Mouse (Mus musculus) forebrain, embryonic 15.5 days (tissue): ENCODE data around the gene Usp31. TPM values are rescaled to one million over a fixed set of nuclear protein-coding genes. Genes with fewer than 3 reads are reported as not detected.

Source experiments
- ATAC-seq: fragments of 200-750 bp; cut with Nextera tagmentation; replicated peaks from 2 replicates; pipeline ENCODE4 v1.8.0; 2017; ENCODE audit warnings: mild to moderate bottlenecking, moderate TSS enrichment, moderate library complexity
- H3K27ac ChIP-seq: fragments of 300-500 bp; sonication (generic); replicated peaks from 2 replicates; pipeline ENCODE4 v1.5.1; 2015; ENCODE audit warnings: mild to moderate bottlenecking, inconsistent platforms
- H3K27me3 ChIP-seq: fragments of 300-500 bp; sonication (generic); 2 replicates; pipeline ENCODE4 v1.6.1; 2015; ENCODE audit warnings: inconsistent platforms
- H3K36me3 ChIP-seq: fragments of 300-500 bp; sonication (generic); 2 replicates; pipeline ENCODE4 v1.6.1; 2015; ENCODE audit warnings: mild to moderate bottlenecking, inconsistent platforms
- H3K4me1 ChIP-seq: fragments of 300-500 bp; sonication (generic); 2 replicates; pipeline ENCODE4 v1.6.1; 2015; ENCODE audit warnings: inconsistent platforms
- H3K4me2 ChIP-seq: fragments of 300-500 bp; sonication (generic); replicated peaks from 2 replicates; pipeline ENCODE4 v1.6.1; 2015; ENCODE audit warnings: mild to moderate bottlenecking, inconsistent platforms
- H3K4me3 ChIP-seq: fragments of 300-500 bp; sonication (generic); 2 replicates; pipeline ENCODE4 v1.5.1; 2015; ENCODE audit warnings: mild to moderate bottlenecking, inconsistent platforms
- H3K9ac ChIP-seq: fragments of 300-500 bp; sonication (generic); replicated peaks from 2 replicates; pipeline ENCODE4 v1.6.1; 2015; ENCODE audit warnings: mild to moderate bottlenecking, inconsistent platforms
- H3K9me3 ChIP-seq: fragments of 300-500 bp; sonication (generic); 2 replicates; pipeline ENCODE4 v1.6.1; 2016; ENCODE audit warnings: inconsistent platforms
- WGBS: fragments of 180-500 bp; shearing (Covaris S2); methylation state at CpG from one replicate; pipeline ENCODE4 v1.1.7; 2015; ENCODE audit warnings: mixed read lengths; 5-methylcytosine and 5-hydroxymethylcytosine counted together
- polyA plus RNA-seq: library from polyadenylated mRNA; unstranded; fragments of >200 nt; fragmentation: Nextera tagmentation; extraction: Ambion mirVana; gene quantifications from 2 replicates; pipeline ENCODE4 v1.2.1, GENCODE M21; 2015

Gene Usp31
- 3.5 and 3.6 TPM in 2 replicates for polyA plus RNA-seq

DNA sequence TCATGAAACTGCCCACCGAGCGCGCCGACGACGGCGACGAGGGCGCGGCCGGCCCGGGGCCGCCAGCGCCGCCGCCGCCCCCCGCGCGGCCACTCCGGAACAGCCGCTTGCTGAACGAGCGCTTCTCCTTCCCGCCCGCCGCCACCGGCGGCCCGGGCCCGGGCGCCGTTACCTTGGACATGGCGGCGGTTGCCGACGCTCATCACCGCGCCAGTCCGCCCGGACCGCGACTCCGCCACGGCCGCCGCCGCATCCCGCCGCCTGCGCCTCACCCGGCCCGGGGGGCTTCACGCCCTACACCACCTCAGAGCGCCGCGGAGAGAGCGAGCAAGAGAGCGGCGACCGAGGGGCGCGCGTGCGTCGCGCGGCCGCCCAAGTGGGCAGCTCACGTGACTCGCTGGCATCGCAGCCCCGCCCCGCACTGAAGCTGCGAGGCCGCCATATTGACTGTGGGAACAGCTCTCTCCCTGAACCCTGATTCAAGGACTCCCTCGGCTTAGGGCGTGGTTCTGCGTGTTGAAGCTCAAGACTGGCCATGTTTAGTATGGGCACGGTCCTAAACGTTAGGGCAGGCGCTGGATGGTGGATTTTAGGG, at the start of gene Usp31:
Gene Usp31, minus strand, starts transcription at position 181 of the 595 bp plus-strand sequence.
- Histone ChIP-seq H3K36me3 (no peaks in the 10 kb centered on the region), H3K27me3 (no peaks in the 10 kb centered on the region), H3K9ac (peak within 1 kb of the TSS; percentile 75), H3K4me3 (peak within 1 kb of the TSS; percentile 96), H3K9me3 (no peaks in the 10 kb centered on the region), H3K4me2 (peak within 1 kb of the TSS; percentile 93), H3K27ac (peak within 1 kb of the TSS; percentile 89), H3K4me1 (peaks cover 38% of the 10 kb centered on the region)
- ATAC-seq, result peak; percentile 100
- WGBS, result under 1% methylated on average over 64 of the region's 82 CpGs

DNA sequence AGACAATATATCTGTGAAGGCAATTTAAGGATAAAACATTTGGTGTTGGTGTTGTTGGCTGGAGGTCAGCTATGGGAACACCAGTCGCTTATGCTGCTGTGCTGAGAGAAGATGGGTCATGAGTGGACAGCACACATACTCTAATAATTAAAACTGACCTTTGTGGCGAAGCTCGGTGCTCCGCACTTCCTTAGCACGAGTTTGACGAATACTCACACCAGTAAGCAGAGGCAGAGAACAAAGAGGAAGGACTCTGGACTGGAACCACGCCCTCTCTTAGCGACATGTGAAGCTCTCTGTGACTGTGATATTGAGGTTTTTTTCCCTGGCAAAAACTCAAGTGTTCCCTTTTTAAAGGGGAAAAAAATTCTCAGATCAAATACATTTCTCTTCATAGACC, 47.7 kb upstream of the Usp31 start:
- no peak for ATAC-seq
- WGBS, result 72% methylated on average over 8 of the region's 8 CpGs

DNA sequence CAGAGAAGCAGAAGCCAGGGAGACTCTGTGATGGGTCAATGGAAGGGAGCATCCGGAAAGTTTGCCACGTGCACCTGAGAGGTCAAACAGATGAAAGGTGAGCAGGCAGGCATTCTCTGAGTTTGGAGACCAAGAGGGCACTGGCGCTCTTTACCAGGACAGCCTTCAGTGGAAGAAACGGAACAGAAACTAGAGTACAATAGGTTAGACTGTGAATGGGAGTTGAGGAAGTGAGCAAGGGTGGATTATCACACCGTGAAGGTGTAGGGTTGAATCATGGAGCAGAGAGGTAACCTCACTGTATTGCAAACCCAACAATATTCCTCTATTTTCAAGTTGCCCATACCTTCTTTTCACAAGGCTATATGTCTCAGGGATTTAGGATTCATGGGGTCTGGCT, 43.2 kb upstream of the Usp31 start:
- Histone ChIP-seq H3K27ac (no peak overlapping the region), H3K9ac (no peak overlapping the region), H3K4me3 (no peak overlapping the region), H3K4me2 (no peak overlapping the region), H3K27me3 (no peaks in the 10 kb centered on the region), H3K4me1 (no peaks in the 10 kb centered on the region), H3K36me3 (no peaks in the 10 kb centered on the region), H3K9me3 (no peaks in the 10 kb centered on the region)
- ATAC-seq, result no peak
- 83% methylated on average over 5 of the region's 5 CpGs for WGBS

More for the DNA sequence above, 47.7 kb upstream of the Usp31 start:
- H3K27me3 ChIP-seq, result no peaks in the 10 kb centered on the region
- H3K4me3 ChIP-seq, result no peak overlapping the region
- H3K36me3 ChIP-seq, result no peaks in the 10 kb centered on the region
- H3K4me1 ChIP-seq, result no peaks in the 10 kb centered on the region
- no peak overlapping the region for H3K9ac ChIP-seq
- H3K27ac ChIP-seq, result no peak overlapping the region
- H3K4me2 ChIP-seq, result no peak overlapping the region
- H3K9me3 ChIP-seq, result no peaks in the 10 kb centered on the region

DNA sequence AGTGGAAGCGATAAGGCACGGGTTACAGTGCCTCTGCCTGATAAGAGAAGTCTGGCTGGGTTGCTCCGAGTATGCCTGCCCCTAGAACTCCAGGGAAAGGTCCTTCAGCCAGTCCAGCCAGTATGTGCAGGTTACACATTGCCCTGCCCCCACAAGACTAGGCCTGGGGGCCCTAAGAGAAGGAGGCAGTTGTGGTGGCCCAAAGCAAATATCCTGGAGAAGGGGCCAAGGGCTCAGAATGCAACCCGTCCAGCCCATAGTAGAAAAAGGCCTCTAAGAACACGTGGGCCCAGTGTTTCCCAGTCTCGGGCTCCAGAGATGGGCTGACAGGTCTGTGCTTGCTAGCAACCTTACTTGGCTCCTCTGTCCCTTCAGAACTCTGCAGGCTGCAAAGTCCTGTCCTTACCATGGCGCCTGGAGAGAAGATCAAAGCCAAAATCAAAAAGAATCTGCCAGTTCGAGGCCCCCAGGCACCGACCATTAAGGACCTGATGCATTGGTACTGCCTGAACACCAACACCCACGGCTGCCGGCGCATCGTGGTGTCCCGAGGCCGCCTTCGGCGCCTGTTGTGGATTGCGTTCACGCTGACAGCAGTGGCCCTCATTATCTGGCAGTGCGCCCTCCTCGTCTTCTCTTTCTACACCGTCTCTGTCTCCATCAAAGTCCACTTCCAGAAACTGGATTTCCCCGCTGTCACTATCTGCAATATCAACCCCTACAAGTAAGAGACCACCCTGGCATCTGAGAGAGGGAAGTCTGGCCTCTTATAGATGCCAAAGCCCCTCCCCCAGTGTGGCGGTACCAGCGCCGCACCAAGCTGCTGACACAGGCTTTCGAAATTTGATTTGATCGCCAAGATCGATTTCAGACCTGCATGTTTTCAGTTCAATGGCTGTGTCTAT, 30.7 kb upstream of the Usp31 start:
- peaks cover 10% of the 10 kb centered on the region for H3K4me1 ChIP-seq
- H3K27me3 ChIP-seq, result peaks cover 23% of the 10 kb centered on the region
- H3K4me3 ChIP-seq, result no peak overlapping the region
- no peak overlapping the region for H3K4me2 ChIP-seq
- ATAC-seq, result no peak
- H3K36me3 ChIP-seq, result no peaks in the 10 kb centered on the region
- no peaks in the 10 kb centered on the region for H3K9me3 ChIP-seq
- no peak overlapping the region for H3K9ac ChIP-seq
- 84% methylated on average over 29 of the region's 29 CpGs for WGBS
- H3K27ac ChIP-seq, result no peak overlapping the region

DNA sequence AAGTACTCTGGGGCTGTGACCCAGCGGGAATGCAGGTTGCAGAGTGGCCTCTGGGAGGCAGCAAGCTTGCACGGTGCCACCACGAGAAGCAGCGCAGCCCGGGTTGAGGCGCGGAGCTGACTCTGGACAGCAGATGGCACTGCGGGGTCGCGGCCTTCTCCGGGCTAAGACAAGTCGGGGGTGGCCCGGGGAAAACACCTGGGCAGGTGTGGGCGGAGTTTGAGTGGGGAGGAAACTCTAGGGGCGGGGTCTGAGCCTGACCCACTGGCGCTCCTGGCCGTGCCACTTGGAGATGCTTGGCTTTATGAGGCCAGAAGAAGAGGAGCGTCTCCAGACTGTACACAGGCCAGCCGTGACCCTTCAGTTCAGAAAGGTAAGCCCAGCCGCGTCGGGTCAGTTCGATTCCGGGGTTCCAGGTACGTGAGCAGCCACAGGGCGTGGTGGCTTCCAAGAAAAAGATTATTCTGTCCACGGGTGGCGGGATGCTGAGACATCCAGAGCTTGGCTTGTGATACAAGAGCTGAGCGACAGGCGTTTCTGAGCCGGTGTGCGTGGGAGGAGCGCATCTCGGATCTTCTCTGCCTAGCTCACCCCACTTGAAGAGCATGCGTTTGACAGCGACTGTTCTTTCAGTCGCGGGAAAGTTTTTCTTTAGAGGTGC, 27.2 kb upstream of the Usp31 start, which contains the start of gene Scnn1g:
Gene Scnn1g, plus strand, starts transcription at position 309 of the 661 bp plus-strand sequence.
- Histone ChIP-seq H3K4me1 (peaks cover 10% of the 10 kb centered on the region), H3K27ac (no peak within 1 kb of the TSS), H3K9me3 (no peaks in the 10 kb centered on the region), H3K9ac (peak within 1 kb of the TSS; percentile 46), H3K27me3 (peaks cover 23% of the 10 kb centered on the region), H3K36me3 (no peaks in the 10 kb centered on the region), H3K4me2 (peak within 1 kb of the TSS; percentile 88), H3K4me3 (peak within 1 kb of the TSS; percentile 43)
- WGBS, result under 1% methylated on average over 38 of the region's 38 CpGs
- peak; percentile 93 for ATAC-seq

DNA sequence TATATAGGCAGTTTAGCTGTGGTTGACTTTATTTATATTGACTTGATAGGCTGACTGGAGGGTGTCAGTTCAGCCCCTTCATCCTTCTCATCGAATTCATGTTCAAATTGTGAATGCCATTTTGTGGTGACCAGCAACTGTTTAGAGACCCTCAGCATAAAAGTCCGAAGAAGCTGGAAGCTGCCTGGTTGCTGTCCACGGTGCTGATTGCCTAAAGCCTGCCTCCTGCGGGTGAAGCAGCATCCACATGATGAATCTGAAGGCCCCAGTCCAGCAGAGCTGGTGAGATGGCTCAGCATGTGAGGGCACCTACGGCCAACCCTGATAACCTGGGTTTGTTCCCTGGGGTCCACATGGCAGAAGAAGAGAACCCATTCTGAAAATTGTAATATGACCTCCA, 23.2 kb upstream of the Usp31 start:
- WGBS, result 28% methylated on average over 5 of the region's 5 CpGs
- Histone ChIP-seq H3K27me3 (peaks cover 16% of the 10 kb centered on the region), H3K9ac (no peak overlapping the region), H3K4me3 (no peak overlapping the region), H3K4me2 (no peak overlapping the region), H3K4me1 (peaks cover 10% of the 10 kb centered on the region), H3K27ac (no peak overlapping the region), H3K36me3 (no peaks in the 10 kb centered on the region), H3K9me3 (no peaks in the 10 kb centered on the region)
- ATAC-seq, result no peak

DNA sequence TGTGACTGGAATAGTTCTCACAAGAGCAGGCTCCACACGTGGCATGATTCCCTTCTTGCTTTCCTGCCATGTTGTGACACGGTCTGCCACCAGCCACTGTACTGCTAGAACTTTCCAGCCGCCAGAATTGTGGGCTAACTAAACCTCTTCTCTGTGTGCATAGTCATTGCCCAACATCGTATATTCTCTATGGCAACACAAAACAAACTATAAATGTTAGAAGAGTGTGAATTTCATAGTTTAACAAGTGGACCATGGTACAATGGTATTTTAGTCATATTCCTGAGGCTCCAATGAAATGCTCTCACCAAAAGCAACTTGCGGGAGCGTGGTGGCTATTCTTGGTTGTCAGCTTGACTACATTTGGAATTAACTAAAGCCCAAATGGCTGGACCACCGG, 10.0 kb upstream of the Usp31 start:
- WGBS, result 77% methylated on average over 7 of the region's 7 CpGs

DNA sequence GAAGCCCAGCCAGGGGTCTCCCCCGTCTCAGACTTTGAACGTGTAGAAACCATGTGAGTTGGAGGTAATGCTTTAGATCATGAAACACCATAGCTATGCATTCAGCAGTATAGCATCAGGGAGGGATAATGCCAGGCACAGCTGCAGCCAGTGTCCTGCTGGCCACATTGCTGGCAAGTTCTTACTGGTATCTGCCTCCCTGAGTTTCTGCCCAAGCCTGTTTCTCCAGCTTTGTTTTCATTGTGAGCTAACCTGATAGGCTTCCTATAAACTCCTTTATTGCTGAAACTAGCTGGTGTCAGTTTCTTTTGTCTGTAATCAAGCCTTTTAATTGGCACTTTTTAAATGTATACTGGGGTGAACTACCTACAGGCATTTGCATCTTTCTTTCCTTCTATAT, 4.1 kb upstream of the Usp31 start:
- Histone ChIP-seq H3K27ac (no peak overlapping the region), H3K27me3 (no peaks in the 10 kb centered on the region), H3K9me3 (no peaks in the 10 kb centered on the region), H3K4me2 (no peak overlapping the region), H3K36me3 (no peaks in the 10 kb centered on the region), H3K9ac (no peak overlapping the region), H3K4me3 (no peak overlapping the region), H3K4me1 (peaks cover 7% of the 10 kb centered on the region)
- 40% methylated on average over 2 of the region's 2 CpGs for WGBS
- no peak for ATAC-seq

More for the DNA sequence above, 10.0 kb upstream of the Usp31 start:
- Histone ChIP-seq H3K4me3 (no peak overlapping the region), H3K4me1 (no peaks in the 10 kb centered on the region), H3K9me3 (no peaks in the 10 kb centered on the region), H3K9ac (no peak overlapping the region), H3K4me2 (no peak overlapping the region), H3K27ac (no peak overlapping the region), H3K27me3 (no peaks in the 10 kb centered on the region), H3K36me3 (no peaks in the 10 kb centered on the region)
- no peak for ATAC-seq

DNA sequence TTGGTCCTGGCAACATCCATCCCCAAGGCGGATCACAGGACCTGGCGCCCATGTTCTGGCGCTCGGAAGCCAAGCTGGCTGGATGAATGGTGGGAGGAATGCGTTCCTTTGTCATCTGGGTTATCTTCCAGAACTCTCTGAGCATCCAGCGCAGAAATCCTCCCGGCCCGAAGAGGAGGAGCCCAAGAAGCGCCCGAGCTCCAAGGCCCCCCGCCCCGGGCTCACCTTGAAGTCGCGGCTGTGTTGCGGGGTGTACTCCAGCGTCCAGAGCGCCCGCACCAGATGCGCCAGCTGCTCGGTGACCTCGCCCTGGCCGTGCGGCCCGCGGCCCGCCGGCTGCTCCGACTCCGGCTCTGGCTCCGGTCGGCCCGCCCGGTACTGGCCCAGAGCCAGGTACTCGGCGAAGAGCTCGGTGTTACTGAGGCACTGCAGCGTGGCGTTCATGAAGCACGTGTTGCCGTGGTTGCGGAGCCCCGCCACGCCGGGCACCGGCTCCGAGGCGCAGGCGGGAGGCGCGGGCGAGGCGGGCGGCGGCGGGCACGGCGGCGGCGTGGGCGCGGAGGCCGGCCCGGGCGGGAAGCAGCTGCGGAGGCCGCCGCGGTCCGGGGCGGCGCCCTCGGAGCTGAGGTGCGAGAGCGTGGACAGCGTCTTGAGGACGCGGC, 511 bp downstream of the Usp31 start:
- Histone ChIP-seq H3K9me3 (no peaks in the 10 kb centered on the region), H3K4me2 (peak overlapping the region; percentile 93), H3K4me3 (peak overlapping the region; percentile 96), H3K4me1 (peaks cover 38% of the 10 kb centered on the region), H3K36me3 (no peaks in the 10 kb centered on the region), H3K27ac (peak overlapping the region; percentile 89), H3K27me3 (no peaks in the 10 kb centered on the region), H3K9ac (peak overlapping the region; percentile 75)
- under 1% methylated on average over 75 of the region's 77 CpGs for whole genome bisulfite sequencing
- ATAC-seq, result peak; percentile 35

DNA sequence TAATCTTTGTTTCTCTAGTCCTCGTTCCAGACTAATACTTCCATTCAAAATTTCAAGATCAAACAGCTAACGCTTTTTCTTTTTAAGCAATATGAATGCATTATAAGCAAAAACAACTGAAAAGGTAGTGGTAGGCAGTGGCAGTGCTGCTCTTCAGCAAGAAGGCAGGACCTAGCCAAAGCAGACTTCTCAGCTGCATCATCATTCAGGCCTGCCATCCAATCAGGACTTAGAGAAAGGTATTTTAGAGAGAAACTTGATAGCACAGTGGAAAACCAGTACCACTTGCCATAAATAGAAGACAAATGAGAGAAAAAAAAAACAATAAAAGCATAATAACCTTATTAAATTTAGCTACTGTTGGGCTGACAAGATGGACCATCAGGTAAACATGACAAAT, 2.0 kb downstream of the Usp31 start:
- ATAC-seq, result no peak
- Histone ChIP-seq H3K4me3 (peak overlapping the region; percentile 96; the same call in 1 of the 2 replicates), H3K27ac (no peak overlapping the region), H3K27me3 (no peaks in the 10 kb centered on the region), H3K9me3 (no peaks in the 10 kb centered on the region), H3K4me1 (peaks cover 38% of the 10 kb centered on the region), H3K4me2 (peak overlapping the region; percentile 24), H3K36me3 (no peaks in the 10 kb centered on the region), H3K9ac (no peak overlapping the region)
- 73% methylated on average over 2 of the region's 2 CpGs for WGBS

DNA sequence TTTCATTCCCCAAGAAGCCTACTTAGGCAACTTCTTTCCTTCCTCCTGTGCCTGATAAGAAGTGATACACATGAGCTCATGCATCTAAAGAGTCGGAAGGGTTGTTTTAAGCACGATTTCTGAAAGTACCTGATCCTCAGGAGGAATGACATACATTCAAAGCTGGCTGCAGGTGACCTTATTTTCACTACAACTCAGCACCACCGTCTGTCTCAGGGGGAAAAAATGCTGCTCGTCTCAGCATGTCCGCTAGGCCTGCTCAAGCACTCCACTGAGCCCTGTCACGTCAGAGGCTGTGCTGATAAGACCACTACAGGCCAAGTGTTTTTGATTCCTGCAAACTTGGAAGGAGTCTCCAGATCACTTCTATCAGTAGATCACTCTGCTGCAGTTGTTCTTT, 5.1 kb downstream of the Usp31 start:
- Histone ChIP-seq H3K9me3 (no peaks in the 10 kb centered on the region), H3K4me3 (no peak overlapping the region), H3K36me3 (no peaks in the 10 kb centered on the region), H3K4me1 (peaks cover 45% of the 10 kb centered on the region), H3K27ac (no peak overlapping the region), H3K9ac (no peak overlapping the region), H3K27me3 (no peaks in the 10 kb centered on the region), H3K4me2 (no peak overlapping the region)
- ATAC-seq, result no peak
- 76% methylated on average over 6 of the region's 6 CpGs for WGBS
